Mouse (Mus musculus) stomach, postnatal 0 days (tissue): Measurements from ENCODE around the gene Ranbp9.

Experiments
- CTCF ChIP-seq: IDR thresholded peaks from 2 replicates; pipeline ENCODE4 v1.5.1; 2016; ENCODE audit warnings: antibody characterized with exemption, low read depth, mild to moderate bottlenecking, moderate library complexity
- EP300 ChIP-seq: optimal IDR thresholded peaks from 2 replicates; pipeline ENCODE3; 2016; ENCODE audit warnings: antibody characterized with exemption

DNA sequence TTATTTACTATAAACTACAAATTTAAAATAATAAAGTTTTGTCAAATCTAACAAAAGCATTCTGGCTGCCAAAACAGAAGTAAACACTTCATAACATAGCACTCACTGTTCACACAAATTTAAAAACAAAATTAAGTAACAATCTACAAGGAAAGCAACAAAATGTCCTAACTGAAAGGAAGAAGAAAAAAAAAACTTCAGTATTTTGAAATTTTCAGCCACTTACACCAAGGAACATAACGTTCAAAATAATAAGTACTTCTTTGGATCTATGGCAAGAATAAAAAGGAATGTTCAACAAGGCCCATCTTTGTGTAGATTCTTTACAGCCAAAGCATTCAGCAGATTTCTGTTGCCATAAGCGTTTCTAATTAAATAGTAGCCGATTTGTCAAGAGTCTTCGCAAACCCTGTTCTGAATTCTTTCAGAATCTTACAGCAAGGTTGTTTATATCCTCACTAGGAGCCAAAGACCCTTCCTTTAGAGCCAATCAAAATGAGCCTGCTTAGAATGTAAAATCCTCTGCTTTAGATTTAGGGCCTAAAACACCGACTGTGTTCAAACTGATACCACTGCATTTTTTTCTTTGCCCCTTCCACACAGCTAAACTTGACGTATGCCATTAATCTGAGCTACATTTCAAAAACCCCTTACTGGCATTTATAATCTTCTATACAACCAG, 1.9 kb downstream of the Ranbp9 start:
- TF ChIP-seq CTCF = no peak
- no peak for TF ChIP-seq EP300
